Mouse (Mus musculus): Measurements from ENCODE around the gene Nol12. TPM values are rescaled to one million over a fixed set of nuclear protein-coding genes. Genes with fewer than 3 reads are reported as not detected.

Gene Nol12
- total RNA-seq, 2 experiments from 2014 or later = 14.2 to 16.2 TPM

DNA sequence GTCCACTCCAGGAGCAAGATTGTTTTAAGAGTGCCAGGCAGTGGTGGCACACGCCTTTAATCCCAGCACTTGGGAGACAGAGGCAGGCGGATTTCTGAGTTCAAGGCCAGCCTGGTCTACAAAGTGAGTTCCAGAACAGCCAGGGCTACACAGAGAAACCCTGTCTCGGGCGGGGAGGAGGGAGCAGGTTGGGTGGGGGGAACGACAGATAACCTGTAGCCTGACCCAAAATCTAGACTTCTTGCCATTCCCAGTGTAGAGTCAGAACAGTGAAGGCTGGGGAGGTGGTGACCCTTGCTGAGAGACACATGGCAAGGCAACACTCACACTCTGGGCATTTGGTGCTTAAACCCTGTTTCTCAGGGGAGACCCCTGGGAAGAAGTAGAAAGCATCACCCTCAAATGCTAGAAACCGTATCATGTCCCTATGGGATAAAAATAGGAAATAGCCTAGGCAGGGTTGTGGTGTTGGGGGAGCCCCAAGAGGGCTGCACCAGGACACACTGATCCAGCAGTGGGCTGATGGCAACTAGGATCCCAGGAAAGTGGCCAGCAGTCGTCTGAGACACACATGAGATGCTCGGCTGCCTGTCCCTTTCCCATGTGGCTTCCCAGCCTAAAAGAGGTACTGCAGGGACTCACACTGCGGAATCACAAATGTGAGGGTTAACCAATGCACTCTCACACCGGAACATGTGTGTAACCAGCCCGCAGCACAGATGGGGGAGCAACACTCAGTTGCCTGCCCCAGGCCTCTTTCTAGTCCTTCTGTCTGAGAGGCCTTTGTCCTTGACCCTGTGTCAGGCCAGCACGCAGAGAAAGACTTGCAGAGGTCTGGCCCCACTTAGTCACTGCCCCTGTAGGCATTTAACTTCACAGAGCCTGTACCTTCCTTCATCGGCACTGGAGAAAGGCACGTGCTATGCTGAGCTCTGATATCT lies 54.7 kb downstream of the Nol12 start:
- no peak for DNase-seq
- intact Hi-C loops (cut with DNase I) = no loop called here

- intact Hi-C loops (cut with DNase I) = no loop called here
These were observed 55.3 kb downstream of the Nol12 start for GRCm38 (mm10) chr15:78990093-78990463.

DNA sequence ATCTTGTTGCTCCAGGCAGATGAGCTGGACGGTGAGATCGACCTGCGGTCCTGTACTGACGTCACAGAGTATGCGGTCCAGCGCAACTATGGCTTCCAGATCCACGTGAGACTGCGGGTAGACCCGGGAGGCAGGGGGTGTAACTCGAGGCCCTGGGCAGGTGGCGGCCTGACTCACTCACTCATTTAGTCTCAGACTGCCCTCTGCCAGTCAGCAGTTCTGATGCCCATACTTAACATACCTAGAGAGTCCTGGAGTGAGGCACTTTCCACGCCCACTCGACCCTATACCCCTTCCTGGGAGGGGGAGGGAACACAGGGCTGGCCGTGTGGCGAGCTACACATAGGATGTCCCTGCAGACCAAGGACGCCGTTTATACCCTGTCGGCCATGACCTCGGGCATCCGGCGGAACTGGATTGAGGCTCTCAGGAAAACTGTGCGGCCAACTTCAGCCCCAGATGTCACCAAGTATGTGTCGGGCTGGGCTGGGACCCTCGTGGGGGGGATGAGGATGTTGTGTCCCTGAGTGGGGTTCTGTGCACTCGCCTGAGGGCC lies 56.3 kb downstream of the Nol12 start:
- no peak for DNase-seq
- intact Hi-C loops (cut with DNase I) = no loop called here

More at GRCm38 (mm10) chr15:78990093-78990463, 55.3 kb downstream of the Nol12 start:
- DNase-seq = no peak

GRCm38 (mm10) chr15:78992235-78992634 lies 57.5 kb downstream of the Nol12 start:
- intact Hi-C loops (cut with DNase I) = no loop called here

DNA sequence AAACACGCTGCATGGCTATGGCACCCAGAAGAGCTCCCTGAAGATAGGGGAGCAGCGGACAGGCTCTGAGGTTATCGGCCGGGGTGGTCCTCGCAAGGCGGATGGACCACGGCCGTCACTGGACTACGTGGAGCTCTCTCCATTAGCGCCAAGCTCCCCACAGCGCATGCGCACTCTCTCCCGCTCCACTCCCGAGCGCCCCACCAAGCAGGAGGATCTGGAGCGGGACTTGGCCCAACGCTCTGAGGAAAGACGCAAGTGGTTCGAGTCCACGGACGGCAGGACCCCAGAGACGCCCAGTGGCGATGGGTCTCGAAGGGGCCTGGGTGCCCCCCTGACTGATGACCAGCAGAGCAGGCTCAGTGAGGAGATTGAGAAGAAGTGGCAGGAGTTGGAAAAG lies 58.2 kb downstream of the Nol12 start:
- intact Hi-C loops (cut with DNase I) = no loop called here
- no peak for DNase-seq

More at GRCm38 (mm10) chr15:78992235-78992634, 57.5 kb downstream of the Nol12 start:
- DNase-seq = no peak

Small RNA genes lying within 50 kb of the gene (microRNA-seq; reads per million reads assigned to microRNA genes)
- gene Mir6955 (ENCODE audit: borderline number of aligned reads in 2 of 2) = 0.67 to 1.4 reads per million in 2 experiments

Other genes starting within 250 kb of the Nol12 start
- gene Elfn2, start 216.2 kb upstream of the Nol12 start, total RNA-seq (2021) = 1 to 10 TPM in 1 of 2 experiments, under 1 TPM in 1; 0.75 to 1.5 TPM
- gene Mfng, start 161.5 kb upstream of the Nol12 start, total RNA-seq (2021) = 10 to 100 TPM; 11.2 to 11.8 TPM
- 10 to 100 TPM; 15.4 to 19.0 TPM for gene Card10, start 131.9 kb upstream of the Nol12 start, total RNA-seq (2021)
- 10 to 100 TPM; 37.6 to 47.6 TPM for gene Cdc42ep1, start 92.3 kb upstream of the Nol12 start, total RNA-seq (2021)
- gene Lgals2, start 79.4 kb upstream of the Nol12 start, total RNA-seq (2021) = under 1 TPM in 1 of 2 experiments, not detected in 1; 0.56 TPM
- gene Gga1, start 57.7 kb upstream of the Nol12 start, total RNA-seq (2021) = 10 to 100 TPM; 40.3 to 43.2 TPM
- not detected for gene Gm49510, start 35.3 kb upstream of the Nol12 start, total RNA-seq (2021)
- gene Sh3bp1, start 35.2 kb upstream of the Nol12 start, total RNA-seq (2021) = 1 to 10 TPM; 5.8 to 6.5 TPM
- gene Pdxp, start 21.0 kb upstream of the Nol12 start, total RNA-seq (2021) = under 1 TPM; 0.60 to 0.78 TPM
- gene Lgals1, start 8.2 kb upstream of the Nol12 start, total RNA-seq (2021) = 100 to 1,000 TPM; 180 to 208 TPM
- 10 to 100 TPM; 36.7 to 40.3 TPM for gene Triobp, start 12.8 kb downstream of the Nol12 start, total RNA-seq (2021)
- 100 to 1,000 TPM in 1 of 2 experiments, 10 to 100 TPM in 1; 79.2 to 117 TPM for gene H1f0, start 93.5 kb downstream of the Nol12 start, total RNA-seq (2021)
- not detected for gene Galr3, start 107.0 kb downstream of the Nol12 start, total RNA-seq (2021)
- 1 to 10 TPM; 7.7 to 8.1 TPM for gene Ankrd54, start 128.0 kb downstream of the Nol12 start, total RNA-seq (2021)
- gene Eif3l, start 140.2 kb downstream of the Nol12 start, total RNA-seq (2021) = 10 to 100 TPM; 71.6 to 72.7 TPM
- 10 to 100 TPM; 39.0 to 50.1 TPM for gene Micall1, start 174.0 kb downstream of the Nol12 start, total RNA-seq (2021)
- 100 to 1,000 TPM; 132 to 146 TPM for gene Polr2f, start 206.1 kb downstream of the Nol12 start, total RNA-seq (2021)
- gene 1700088E04Rik, start 206.3 kb downstream of the Nol12 start, total RNA-seq (2021) = 1 to 10 TPM; 1.3 to 2.8 TPM
- 1 to 10 TPM; 1.4 to 1.6 TPM for gene Sox10, start 230.3 kb downstream of the Nol12 start, total RNA-seq (2021)

Data from heart, postnatal 36 days (tissue).